Mouse (Mus musculus) right cerebral cortex, postnatal 36 days (tissue): ENCODE data around the gene Fignl2.

ENCODE experiments used
- DNase-seq, 2 experiments: peaks; one replicate each; pipeline ENCODE4 v3.0.0; 2022; ENCODE audit warnings: low spot score in 2 of 2, mixed read lengths in 1 of 2

The Fignl2 gene

DNA sequence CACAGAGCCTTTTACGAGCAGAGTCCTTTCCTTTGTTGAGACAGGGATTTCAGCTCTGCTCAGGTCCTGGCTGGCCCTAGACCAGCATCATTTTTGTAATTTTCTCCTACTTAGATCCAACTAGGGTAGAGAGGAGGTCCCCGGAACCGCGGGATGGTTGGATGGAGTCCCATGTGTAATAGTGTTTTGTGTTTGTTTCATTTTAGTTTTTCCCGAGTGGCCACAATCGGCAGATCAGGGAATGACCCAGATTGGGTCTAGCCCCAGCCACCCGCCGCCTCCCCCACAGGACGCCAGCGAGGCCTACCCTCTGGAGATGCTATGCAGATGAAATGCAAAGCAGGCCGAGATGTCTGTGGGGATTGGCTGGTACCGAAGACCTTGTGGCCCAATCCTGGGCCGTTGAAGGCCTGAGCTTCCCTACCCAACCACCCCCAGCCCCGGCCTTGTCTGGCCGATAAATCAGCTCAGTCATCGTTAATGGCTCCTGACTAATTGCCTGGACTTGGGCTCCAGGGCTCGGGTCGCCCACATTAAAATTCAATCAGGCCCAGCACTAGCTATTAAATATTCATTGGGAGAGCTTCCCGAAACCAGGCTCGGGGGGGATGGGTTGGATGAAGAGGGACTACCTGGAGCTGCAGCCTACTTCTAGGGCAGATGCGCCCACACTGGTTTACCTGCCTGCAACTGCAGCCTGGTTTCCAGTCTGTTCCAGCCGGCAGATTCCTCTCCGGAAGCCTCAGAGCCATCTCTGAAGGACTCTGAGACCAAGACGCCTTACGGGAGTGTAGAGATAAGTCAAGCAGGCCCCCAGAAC, 14.7 kb upstream of the Fignl2 start:
- peak in 1 of 2 experiments; percentile 25 for DNase-seq

DNA sequence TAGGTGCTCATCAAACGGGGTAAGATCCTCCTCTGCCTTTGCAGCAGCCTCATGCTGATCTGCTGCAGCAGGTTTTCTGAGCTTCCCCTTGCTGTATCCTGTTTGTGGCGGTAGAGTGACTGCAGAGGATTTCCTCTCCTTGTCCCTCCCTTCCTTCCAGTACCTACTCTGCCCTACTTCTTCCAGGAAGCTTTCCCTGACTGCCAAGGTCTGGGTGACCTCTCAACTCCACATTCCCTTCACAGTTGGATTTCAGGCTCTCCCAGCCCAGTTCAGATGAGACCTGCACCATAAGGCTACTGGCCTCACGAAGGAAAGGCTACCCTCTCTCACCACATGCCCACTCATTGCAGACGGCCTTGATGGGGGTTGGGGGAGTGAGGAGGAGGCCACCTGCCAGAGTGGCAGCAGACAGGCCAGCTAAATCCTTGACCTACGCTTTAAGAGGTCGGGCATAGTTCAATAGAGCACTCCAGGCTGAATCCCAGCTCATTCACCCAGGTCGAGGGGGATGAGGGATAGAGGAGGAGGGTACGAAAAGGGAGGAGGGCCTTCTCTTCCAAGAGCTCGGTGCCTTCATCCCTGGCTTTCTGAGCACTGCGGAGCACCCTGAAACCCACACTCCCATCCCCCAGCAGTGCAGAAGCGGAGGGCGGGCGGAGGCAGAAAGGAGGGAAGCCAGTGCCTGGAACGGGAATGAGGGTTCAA, 13.9 kb upstream of the Fignl2 start:
- DNase-seq, result no peak

DNA sequence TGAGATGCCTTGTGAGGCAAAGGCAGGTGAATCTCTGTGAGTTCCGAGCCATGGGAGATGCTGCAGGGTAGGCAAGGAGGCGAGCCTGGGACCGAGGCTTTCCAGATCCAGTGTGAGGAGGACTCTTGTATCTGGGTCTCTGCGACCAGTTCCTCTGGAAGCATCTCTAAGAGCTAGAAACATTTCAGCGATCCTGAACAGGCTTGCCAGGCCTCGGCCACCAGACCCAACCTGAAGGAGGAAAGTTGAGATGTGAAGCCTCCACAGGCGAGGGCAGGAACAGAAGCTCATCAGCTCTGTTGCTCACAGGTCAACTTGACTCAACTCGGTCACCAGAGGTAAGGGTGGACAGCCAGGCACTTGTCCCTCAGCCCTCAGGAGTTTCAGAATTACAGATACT, 13.2 kb upstream of the Fignl2 start:
- DNase-seq, result no peak

DNA sequence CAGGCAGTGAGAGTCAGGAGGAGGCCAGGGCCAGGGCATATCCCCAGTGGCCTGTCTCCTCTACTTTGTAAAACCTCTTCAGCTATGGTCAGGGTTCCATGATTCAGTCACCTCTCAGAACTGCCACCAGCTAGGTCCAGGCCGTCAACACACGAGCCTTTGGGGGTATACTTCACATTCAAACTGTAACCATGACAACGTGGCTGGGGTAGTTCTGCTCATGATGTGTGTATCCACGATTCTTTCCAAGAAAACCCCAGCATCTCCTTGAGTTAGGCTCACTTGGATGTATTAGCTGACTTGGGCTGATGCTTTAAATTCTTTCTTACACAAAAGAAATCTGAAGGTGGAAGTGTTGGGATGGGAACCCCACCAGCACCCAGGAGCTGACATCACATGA, 9.9 kb upstream of the Fignl2 start:
- DNase-seq, result no peak

DNA sequence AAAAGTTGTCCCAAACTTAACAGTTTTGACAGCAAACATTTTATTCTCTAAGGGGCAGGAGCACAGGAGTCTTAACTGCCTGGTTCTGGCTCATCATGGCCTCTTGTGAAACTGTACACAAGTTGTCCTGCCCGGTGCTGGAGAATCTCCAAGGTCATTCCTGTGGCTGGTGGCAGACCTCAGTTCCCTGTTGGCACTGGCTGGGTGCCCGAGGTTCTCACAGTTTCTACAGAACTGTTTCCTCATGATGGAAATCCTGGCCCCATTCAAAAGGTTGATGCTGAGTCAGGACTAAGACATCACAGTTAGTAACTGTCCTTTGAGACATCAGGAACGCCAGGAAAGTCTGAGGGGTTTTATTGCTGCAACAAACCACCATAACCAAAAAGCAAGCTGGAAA, 8.6 kb upstream of the Fignl2 start:
- DNase-seq, result no peak

DNA sequence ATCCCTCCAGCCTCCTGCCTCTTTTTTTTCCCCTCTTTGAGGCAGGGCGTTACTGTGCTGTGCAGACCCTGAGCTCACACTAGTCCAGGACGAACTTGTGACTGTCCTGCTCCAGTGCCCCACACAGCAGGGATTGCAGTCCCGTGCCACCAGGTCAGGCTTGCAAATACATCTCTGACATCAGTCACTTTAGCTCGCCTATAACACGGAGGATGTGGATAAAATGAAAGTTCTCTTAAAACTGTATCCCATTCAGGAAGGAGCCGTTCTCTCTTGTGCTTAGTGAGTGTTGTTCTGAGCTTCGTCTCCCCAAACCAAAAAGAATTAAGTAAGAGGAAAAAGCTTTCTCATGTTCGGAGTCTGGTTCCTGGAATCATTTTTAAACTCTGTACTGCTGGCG, 8.1 kb upstream of the Fignl2 start:
- no peak for DNase-seq

DNA sequence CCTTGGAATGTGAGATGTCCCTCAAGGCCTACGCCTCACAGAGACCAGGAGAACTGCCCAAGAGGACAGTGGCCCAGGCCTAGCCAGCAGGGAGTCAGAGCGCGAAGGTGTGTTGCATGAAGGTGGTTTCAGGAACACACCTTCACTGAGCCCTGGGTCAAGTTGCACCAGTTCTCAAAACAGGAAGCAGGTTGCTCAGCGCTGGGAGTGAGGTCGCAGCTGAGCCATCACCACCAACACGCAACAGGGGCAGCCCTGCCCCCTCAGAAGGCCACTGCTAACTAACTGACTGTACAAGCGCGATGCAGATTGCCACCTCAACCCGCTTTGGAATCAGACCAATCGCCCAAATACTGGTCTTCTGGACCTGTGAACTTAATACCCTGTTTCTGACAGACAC, 6.1 kb upstream of the Fignl2 start:
- DNase-seq, result no peak

DNA sequence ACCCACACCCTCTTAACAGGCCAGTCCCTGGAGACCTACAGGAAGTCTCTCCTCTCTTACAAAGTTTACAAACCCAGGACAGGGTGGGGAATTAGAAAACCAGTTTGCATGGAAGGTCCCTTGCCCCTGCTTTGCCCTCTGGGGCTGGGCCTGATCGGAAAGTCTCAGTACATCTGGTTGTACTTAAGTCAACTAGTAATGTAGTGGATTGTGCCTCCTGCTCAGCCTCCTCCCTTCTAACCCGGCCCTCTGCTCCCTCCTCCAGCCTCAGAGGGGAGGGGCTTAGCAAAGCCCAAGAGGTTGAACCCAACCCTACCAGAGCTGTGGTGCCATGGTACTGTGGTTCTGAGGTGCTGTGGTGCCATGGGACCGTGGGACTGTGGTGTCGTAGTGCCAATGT, 3.9 kb upstream of the Fignl2 start:
- DNase-seq, result no peak

DNA sequence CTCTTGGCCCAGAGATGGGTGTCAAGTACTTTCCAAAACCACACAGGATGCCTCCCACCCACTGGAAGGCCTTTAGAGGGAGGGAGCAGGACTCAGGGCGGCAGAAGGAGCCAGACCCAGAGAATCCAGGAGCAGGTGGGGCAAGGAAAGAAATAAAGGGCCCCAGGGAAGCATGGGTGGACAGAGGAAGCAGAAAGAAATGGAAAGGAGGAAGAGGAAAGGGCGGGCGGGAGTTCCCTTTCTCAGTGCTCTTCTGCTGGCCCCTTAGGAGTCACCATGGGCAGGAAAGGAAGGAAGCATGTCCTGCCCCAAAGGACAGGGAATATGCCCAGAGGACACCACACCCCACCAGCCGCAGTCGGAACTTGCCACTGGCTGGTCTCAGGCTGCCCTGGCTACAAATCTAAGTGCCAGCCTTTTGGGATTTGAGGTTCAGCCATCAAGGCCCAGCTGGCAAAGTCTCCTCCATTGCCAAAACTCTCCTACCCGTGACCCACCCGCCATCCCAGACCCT, 2.7 kb upstream of the Fignl2 start:
- no peak for DNase-seq

DNA sequence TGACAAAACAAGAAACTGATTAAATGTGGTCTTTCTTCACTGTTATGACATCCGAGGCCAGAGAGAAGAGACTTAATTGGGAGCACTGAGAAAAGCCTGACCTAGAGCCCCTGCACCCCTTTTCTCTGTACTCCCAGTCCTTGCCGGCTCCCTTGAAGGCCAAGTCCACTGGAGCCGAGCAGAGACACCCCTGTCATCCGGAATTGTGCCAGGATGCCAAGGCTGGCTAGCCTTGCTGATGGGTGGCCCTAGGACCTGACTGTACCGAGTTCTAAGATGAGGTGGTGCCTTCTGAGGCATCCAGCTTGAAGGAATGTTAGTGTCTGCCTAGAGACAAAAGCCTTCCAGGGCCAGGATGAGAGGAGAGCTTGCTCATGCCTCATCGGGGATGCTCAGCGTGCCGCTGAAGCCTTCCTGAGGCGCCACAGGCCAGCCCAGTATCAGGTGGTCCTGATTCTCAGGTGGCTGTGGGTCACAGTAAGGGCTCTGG, 1.7 kb upstream of the Fignl2 start:
- no peak for DNase-seq

DNA sequence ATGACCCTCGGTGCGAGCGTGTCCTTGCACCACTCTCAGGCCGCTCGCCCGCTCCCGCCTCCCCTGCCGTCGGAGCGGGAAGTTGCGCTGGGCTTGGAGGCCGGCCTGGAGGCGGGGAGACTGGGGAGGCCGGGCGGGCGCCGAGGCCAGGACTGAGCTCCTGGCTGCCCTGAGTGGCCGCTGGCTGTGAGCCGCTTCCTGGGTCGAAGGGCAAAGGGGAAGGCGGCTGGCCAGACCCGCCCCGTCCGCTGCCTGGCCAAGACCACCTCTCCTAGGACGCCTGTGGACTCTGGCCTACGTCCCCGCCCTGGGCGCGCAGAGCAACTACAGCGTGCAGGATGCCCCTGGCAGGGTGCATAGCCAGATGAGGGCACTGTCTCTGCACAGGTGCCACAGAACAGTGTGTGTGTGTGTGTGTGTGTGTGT, 377 bp upstream of the Fignl2 start:
- peak; percentile 47 to 55 for DNase-seq

DNA sequence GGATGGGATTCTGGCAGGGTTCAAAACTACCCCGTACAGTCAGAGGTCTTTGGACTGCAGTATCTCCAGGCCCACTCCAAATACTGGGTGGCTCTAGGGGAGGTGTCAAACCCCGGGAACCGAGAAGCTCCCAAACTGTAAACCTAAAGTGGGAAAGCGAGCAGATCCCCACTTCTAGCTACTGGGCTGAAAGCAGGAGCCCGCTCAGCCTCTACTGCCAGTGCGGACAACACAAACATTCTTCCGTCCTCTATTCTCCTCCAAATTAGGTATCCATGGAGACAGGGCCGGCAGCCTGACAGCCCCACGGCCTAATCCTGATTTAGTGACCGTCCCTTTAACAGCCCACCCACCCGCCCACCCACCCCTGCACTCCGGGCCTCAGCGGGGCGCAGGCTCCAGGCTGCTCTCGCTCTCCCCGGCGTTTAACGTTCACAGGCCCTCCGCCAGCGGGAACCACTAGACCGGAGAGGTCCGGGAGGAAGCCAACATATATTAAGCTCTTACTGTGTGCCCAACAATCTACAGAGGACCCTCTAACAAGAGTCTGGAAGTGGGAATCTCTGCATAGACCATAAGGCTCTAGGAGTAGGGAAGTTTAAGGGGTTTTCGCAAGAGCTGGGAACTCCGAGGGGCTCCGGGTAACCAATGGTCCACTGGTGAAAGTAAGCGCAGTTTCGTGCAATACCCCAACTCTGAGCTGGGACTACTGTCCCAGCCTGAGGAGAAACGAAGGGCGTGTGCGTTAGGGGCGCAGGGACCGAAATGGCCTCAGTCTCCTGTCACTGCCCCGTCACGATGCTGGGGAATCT, 1.2 kb downstream of the Fignl2 start:
- DNase-seq, result no peak

DNA sequence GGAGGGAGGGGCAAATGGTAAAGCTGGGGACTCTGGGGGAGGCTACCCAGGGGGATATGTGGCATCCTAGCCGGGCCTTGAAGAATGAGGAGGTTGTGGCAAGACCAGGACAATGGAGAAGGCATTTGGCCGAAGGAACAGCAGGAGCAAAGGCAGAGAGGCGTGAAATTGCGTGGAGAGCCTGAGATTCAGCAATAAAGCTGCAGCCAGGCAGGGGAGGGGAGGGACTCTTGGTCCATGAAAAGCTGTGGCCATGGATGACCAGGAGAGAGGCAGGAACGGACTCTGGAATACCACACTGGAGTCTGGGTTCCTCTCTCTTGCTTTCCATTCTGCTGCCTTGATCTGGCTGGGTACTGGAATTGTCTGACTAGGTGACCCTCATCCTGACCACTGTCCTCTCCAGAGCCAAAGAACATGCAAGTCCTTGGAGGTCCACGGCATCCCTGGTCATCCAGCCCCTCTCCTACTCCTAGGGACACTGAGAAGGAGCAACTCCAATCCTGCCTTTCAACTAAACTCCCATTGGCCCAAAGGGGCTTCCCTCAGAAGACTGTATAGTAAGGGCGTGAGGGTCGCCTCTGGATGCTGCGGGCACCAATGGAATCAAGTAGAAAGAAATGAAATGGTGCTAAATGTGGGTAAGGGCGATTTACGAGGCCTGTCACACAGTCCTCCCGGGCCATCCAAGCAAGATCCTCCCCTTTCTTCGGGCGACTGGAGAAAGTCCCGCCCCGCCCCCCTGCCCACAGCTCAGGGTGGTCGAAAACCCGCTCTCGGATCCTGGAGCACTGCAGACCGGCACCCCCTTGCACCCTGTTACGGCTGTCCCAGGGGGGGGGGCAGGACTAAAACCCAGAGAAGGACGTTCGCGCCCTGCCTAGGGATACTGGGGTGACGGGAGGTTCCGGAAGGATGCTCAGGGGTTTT, 2.0 kb downstream of the Fignl2 start:
- no peak for DNase-seq

DNA sequence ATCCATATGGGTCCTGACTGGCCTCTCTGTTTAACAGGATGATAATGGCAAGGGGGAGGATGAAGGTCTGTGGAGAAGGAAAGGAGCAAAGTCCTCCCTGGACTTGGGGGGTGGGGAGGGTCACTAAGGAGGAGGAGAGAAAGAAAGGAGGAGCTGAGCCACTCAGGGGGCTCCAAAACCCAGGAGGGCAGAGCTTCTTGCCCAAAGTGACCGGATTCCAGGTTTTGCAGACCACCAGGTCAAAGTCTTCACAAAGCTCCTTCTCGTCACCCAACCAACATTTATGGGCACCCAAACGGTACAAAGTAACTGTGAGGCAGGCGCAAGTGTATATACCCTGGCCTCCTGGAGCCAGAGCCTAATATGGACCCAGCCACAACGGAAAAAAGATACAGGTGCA, 2.7 kb downstream of the Fignl2 start:
- DNase-seq, result no peak

DNA sequence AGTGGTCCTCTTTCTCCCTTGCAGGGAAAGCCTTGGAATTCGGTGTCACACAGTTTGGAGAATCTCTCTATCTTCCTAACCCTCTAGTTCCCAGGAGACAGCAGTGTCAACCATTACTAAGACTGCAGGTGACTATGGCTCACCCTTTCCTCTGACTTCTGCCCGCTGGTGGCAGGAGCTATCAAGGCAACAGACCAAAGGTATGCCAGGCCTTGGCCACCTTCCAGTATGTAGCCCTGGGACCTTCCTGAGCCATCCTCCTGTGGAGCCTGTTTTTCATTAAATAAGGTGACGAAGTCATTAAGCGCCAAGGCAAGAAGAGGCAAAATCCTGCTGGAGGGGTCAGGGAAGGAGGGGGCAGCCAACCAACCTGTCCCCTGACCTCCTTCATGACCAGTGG, 3.2 kb downstream of the Fignl2 start:
- DNase-seq, result no peak

DNA sequence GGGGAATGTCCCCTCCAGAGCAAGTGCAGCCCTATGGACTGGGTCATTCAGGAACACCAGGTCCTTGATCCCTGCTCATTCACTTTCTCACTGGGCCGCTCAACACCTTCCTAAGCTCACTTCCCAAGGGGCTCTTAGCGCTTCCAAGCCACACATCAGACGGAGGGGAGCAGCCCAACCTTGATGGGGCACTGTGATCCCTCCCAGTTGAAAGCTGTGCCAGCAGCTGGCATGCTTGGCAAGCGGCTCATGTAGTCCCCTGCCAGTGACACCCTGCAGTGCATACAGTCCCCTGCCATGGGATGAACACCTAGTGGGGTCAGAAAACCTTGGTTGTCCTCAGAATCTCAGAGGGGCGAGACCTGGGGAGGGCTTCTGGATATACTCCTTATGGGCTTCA, 4.3 kb downstream of the Fignl2 start:
- DNase-seq, result no peak

DNA sequence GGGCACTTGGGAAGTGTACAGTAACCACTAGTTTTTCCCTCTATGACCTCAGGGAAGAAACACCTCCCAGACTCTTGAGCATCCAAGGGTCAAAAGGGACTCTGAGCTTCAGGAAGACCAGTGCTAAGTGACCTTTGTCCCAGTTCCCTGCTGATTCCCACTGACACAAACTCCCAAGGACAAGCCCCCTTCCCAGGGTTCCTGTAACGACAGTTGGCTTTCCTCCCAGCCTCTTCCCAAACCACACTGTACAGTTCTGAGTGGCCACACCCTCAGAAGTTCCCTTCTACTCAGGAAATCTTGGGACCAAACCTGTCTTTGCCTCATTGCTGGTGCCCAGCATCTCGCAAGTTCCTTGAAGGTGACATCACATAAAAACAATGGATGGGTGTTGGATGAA, 5.6 kb downstream of the Fignl2 start:
- DNase-seq, result no peak

DNA sequence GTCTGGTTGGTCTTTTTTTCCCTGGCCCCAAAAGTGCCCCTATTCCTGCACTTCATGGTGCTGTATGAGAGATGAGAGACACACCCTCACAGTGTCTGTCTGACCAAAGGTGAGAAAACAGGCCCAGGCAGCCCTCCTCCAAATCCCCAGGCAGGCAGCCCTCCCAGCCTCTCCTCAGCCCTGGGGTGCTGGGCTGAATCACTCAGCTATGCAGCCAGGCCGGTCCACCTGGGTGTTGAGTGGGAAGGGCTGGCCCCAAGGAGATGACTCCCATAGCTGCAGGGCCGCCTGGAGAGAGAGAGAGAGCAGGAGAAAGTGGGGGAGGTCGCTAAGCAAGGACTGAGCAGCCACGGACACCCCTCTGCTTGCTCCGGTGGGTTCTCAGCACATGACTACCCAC, 7.6 kb downstream of the Fignl2 start:
- DNase-seq, result no peak

DNA sequence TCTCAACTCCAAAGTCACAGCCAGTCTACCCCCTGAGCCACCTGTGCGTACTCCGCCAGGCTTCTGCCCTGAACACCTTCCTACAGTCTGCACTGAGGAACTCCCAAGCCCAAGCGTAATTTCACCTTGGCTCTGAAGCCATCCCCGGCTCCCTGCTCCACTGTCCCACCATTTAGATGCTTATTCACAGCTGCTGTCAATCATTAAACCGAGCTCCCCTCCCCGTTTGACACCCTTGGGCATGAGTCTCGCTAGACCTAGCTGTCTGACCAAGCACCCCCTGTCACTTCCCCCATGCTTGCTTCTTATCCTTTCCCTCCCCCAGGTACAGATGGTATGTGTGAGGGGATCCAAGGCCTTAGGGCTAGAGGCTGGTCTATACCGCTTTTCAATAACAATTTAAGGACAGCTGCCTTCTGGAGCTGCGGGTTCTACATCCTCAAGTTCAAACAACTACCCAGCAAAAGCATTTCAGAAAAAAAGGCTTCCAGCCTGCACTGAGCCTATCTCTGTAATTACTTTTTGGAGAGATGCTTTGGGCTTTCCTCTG, 8.7 kb downstream of the Fignl2 start:
- DNase-seq, result no peak

DNA sequence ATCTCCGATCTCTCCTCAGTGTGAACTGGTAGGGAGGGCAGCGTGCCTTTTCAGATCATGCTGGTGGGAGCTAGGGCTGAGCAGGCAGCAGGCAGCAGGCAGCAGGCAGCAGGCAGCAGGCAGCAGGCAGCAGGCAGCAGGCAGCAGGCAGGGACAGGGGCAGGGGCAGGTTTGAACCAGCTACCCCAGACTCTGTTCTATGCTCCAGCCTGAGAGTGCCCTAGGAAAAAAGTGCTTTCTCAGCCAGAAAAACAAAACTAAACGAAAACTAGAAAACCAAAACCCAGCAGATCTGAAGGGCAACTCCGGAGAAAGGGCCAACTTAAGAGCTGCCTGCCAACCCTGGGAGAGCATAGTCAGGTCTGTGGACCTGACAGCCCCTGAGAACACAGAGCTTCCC, 9.7 kb downstream of the Fignl2 start:
- no peak for DNase-seq

DNA sequence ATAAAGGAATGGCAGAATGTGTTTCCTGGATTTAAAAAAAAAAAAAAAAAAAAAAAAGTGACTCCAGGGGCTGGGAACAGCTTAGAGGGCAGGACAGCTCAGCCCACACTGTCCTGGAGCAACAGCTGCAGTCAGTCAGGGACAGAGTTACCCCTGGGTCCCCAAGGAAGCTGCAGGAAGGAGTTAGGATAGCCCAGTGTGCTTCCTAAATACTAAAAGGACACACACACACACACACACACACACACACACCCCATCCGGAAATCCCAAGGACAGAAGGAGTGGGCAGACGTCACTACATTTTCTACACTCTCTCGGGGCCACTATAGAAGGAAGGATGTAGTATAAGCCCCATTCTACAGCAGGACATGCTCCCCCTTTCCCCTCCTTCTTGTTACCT, 10.3 kb downstream of the Fignl2 start:
- no peak for DNase-seq
